Mouse (Mus musculus) limb, embryonic 11.5 days (tissue): ENCODE results near the gene Gm9918. TPM values are rescaled to one million over a fixed set of nuclear protein-coding genes. Genes with fewer than 3 reads are reported as not detected.

Experiments
- ATAC-seq: fragments of 200-750 bp; cut with Nextera tagmentation; 2 replicates; pipeline ENCODE4 v1.8.0; 2017; ENCODE audit warnings: low read depth; ENCODE audit not compliant: insufficient number of reproducible peaks, low FRiP score, low TSS enrichment
- DNase-seq: peaks from one replicate; pipeline ENCODE4 v3.0.0-alpha.2; 2015; ENCODE audit warnings: low spot score
- H3K27ac ChIP-seq: fragments of 300-500 bp; sonication (generic); replicated peaks from 2 replicates; pipeline ENCODE4 v1.5.1; 2014; ENCODE audit warnings: low read depth, mild to moderate bottlenecking, low read length
- H3K27me3 ChIP-seq: fragments of 300-500 bp; sonication (generic); 2 replicates; pipeline ENCODE4 v1.6.1; 2014; ENCODE audit warnings: mild to moderate bottlenecking, low read length, mixed read lengths; ENCODE audit not compliant: control insufficient read depth, insufficient read depth
- H3K36me3 ChIP-seq: fragments of 300-500 bp; sonication (generic); 2 replicates; pipeline ENCODE4 v1.6.1; 2014; ENCODE audit warnings: mild to moderate bottlenecking, low read length, moderate library complexity, mixed read lengths; ENCODE audit not compliant: control insufficient read depth, insufficient read depth
- H3K4me1 ChIP-seq: fragments of 300-500 bp; sonication (generic); 2 replicates; pipeline ENCODE4 v1.6.1; 2014; ENCODE audit warnings: low read length, mixed read lengths; ENCODE audit not compliant: control insufficient read depth, insufficient read depth
- H3K4me2 ChIP-seq: fragments of 300-500 bp; sonication (generic); 2 replicates; pipeline ENCODE4 v1.6.1; 2014; ENCODE audit warnings: low read depth, mild to moderate bottlenecking, moderate library complexity; ENCODE audit not compliant: severe bottlenecking
- H3K4me3 ChIP-seq: fragments of 300-500 bp; sonication (generic); 2 replicates; pipeline ENCODE4 v1.5.1; 2014; ENCODE audit warnings: low read depth, low read length
- H3K9ac ChIP-seq: fragments of 300-500 bp; sonication (generic); 2 replicates; pipeline ENCODE4 v1.6.1; 2014; ENCODE audit warnings: mild to moderate bottlenecking, low read length
- H3K9me3 ChIP-seq: fragments of 300-500 bp; sonication (generic); 2 replicates; pipeline ENCODE4 v1.6.1; 2016; ENCODE audit warnings: low read length; ENCODE audit not compliant: control insufficient read depth
- WGBS: fragments of 180-500 bp; shearing (Covaris S2); extraction: QIAGEN DNeasy Blood & Tissue Kit; methylation state at CpG from one replicate; pipeline ENCODE4 v1.1.7; 2014; 5-methylcytosine and 5-hydroxymethylcytosine counted together
- polyA plus RNA-seq: library from polyadenylated mRNA; unstranded; fragments of >200 nt; fragmentation: Nextera tagmentation; extraction: Ambion mirVana; gene quantifications from 2 replicates; pipeline ENCODE4 v1.2.1, GENCODE M21; 2014

Gene Gm9918
- polyA plus RNA-seq, 1 experiment from 2014 or later = 1.1 TPM

DNA sequence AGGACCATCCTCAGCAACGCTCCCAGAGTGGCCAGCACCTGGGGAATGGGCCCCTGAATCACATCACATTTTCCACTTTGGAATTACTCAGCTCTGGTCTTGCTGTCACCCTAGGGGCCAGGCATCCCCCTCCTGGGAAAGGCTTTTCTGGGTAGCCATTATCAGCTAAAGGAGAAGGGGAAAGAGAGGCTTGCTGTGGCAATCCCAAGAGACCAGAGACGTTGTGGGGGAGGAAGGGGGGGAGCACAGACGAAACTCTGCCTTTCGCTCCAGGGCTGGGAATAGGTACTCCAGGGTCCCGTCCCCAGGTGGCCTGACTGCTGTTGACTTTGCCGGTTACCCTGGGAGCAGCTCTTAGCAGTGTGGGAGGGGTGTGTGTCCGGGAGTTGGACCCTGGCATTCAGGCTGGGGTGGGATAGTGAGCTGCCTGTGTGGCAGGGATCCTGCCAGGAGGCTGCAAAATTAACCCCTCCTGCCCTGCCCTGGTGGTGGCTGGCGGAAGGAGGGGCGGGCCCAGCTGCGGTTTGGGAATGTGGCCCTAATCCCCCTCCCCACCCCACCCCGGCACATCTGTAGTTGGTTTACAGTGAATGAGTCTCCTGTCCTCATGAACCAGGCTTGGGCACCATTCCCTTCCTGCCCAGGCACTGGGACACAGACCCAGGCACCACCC is 11.6 kb upstream of the Gm9918 start:
- H3K4me2 ChIP-seq = peak overlapping the region; percentile 82

DNA sequence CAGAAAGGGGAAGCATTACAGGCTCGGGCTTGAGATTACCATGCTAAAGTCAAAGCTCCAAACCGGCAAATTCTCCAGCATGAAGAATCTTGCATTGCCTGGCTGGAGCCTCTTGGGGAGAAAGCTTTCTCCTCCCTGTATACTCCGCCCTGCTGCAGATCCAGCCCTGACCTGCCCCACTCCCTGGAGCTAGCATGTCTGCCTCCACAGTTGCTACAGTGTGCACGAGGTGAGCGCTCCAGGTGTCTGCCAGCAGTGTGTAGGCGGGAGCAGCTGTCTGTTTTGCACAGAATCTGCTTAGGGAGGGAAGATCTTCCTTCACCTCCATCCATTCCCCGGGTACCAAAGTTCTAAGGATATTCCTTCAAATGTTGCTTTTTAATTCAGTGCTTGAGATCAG is 7.8 kb upstream of the Gm9918 start:
- peaks cover 24% of the 10 kb centered on the region for H3K4me1 ChIP-seq
- ATAC-seq (no peak), DNase-seq (no peak)
- no peaks in the 10 kb centered on the region for H3K9me3 ChIP-seq
- H3K9ac ChIP-seq = no peak overlapping the region
- no peaks in the 10 kb centered on the region for H3K27me3 ChIP-seq
- WGBS = 51% methylated on average over 7 of the region's 7 CpGs
- no peak overlapping the region for H3K4me2 ChIP-seq
- H3K27ac ChIP-seq = no peak overlapping the region
- no peak overlapping the region for H3K4me3 ChIP-seq
- no peaks in the 10 kb centered on the region for H3K36me3 ChIP-seq

More for the DNA sequence above, 11.6 kb upstream of the Gm9918 start:
- Histone ChIP-seq H3K36me3 (no peaks in the 10 kb centered on the region), H3K27me3 (no peaks in the 10 kb centered on the region), H3K9ac (peak overlapping the region; percentile 55; the same call in 1 of the 2 replicates), H3K9me3 (no peaks in the 10 kb centered on the region), H3K27ac (peak overlapping the region; percentile 93), H3K4me3 (peak overlapping the region; percentile 14), H3K4me1 (peaks cover 48% of the 10 kb centered on the region)
- 3% methylated on average over 11 of the region's 11 CpGs for WGBS
- ATAC-seq (peak; percentile 40), DNase-seq (peak; percentile 79)

DNA sequence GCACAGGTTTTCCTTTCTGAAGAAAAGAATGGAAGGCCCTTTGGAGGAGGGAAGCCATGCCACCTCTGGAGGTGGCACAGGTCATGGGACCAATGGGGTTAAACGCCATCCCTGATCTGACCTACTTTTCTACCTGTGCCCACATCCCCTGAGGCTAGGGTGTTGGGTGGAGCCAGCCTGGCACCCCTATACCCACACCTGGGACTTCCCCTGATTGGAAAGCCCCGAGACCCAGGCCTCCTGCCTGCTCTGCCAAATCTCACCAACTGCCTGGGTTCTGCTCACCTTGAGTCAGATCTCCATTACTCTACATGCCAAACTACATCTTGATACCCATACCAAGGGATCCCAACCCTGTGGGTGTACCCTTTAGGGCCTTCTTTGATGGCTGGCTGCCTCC is 7.3 kb upstream of the Gm9918 start:
- H3K27ac ChIP-seq = no peak overlapping the region
- H3K4me2 ChIP-seq = no peak overlapping the region
- no peaks in the 10 kb centered on the region for H3K9me3 ChIP-seq
- no peaks in the 10 kb centered on the region for H3K36me3 ChIP-seq
- H3K4me3 ChIP-seq = no peak overlapping the region
- H3K27me3 ChIP-seq = no peaks in the 10 kb centered on the region
- DNase-seq (no peak), ATAC-seq (no peak)
- 84% methylated on average over 2 of the region's 2 CpGs for WGBS
- H3K9ac ChIP-seq = no peak overlapping the region
- peaks cover 19% of the 10 kb centered on the region for H3K4me1 ChIP-seq

GRCm38 (mm10) chr15:102265548-102265947 is 4.8 kb upstream of the Gm9918 start:
- no peak overlapping the region for H3K9ac ChIP-seq
- H3K27ac ChIP-seq = no peak overlapping the region
- no peaks in the 10 kb centered on the region for H3K36me3 ChIP-seq
- H3K4me3 ChIP-seq = no peak overlapping the region
- no peak for ATAC-seq
- WGBS = 94% methylated on average over 5 of the region's 5 CpGs
- no peak for DNase-seq
- H3K9me3 ChIP-seq = no peaks in the 10 kb centered on the region
- H3K4me2 ChIP-seq = no peak overlapping the region
- peaks cover 11% of the 10 kb centered on the region for H3K4me1 ChIP-seq
- H3K27me3 ChIP-seq = no peaks in the 10 kb centered on the region

DNA sequence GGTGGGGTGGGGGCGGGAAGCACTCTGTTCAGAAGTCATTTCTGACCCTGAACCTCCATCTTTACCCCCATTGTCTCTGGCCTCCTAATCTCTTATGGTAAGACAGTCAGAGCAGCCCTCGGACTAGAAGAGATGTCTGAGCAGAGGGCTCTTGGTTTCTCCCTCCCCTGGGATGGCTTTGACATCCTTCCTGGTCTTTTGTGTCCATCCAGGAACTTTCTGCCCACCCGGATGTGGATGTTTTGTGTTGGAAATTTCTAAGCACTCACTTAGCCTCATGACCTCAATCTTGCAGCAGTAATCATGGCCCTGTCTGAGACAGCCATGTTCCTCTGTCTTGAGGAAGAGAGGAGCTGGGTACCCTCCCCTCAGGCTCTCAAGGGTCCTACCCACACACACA is 1.1 kb downstream of the Gm9918 start:
- Histone ChIP-seq H3K4me1 (peaks cover 18% of the 10 kb centered on the region), H3K4me3 (no peak overlapping the region), H3K36me3 (no peaks in the 10 kb centered on the region), H3K27ac (no peak overlapping the region), H3K9me3 (no peaks in the 10 kb centered on the region), H3K9ac (no peak overlapping the region; the same call in 1 of the 2 replicates), H3K4me2 (peak overlapping the region; percentile 47), H3K27me3 (no peaks in the 10 kb centered on the region)
- ATAC-seq (no peak), DNase-seq (no peak)
- 43% methylated on average over 3 of the region's 3 CpGs for WGBS

- no peak overlapping the region for H3K4me2 ChIP-seq
- H3K27me3 ChIP-seq = no peaks in the 10 kb centered on the region
- H3K9me3 ChIP-seq = no peaks in the 10 kb centered on the region
- H3K4me3 ChIP-seq = no peak overlapping the region
- H3K4me1 ChIP-seq = peaks cover 18% of the 10 kb centered on the region
- WGBS = 76% methylated on average over 6 of the region's 6 CpGs
- no peak overlapping the region for H3K27ac ChIP-seq
- ATAC-seq = no peak
- no peak overlapping the region for H3K9ac ChIP-seq
- H3K36me3 ChIP-seq = no peaks in the 10 kb centered on the region
- DNase-seq = no peak
Measured at GRCm38 (mm10) chr15:102273982-102274716, 3.8 kb downstream of the Gm9918 start.

- no peak for ATAC-seq
- H3K27ac ChIP-seq = peak overlapping the region; percentile 80; the same call in 1 of the 2 replicates
Measured at GRCm38 (mm10) chr15:102278726-102279091, 8.3 kb downstream of the Gm9918 start.

GRCm38 (mm10) chr15:102279092-102279782 is 8.9 kb downstream of the Gm9918 start, which contains the start of gene Mfsd5:
Gene Mfsd5, plus strand, starts transcription at chr15:102279454.
- Histone ChIP-seq H3K4me2 (peak within 1 kb of the TSS; percentile 73), H3K4me3 (peak within 1 kb of the TSS; percentile 94), H3K9ac (peak within 1 kb of the TSS; percentile 78), H3K4me1 (peaks cover 7% of the 10 kb centered on the region), H3K27me3 (no peaks in the 10 kb centered on the region), H3K36me3 (peaks cover 13% of the 10 kb centered on the region), H3K27ac (peak within 1 kb of the TSS; percentile 80), H3K9me3 (no peaks in the 10 kb centered on the region)
- ATAC-seq (peak; percentile 91), DNase-seq (peak; percentile 92)
- under 1% methylated on average over 65 of the region's 65 CpGs for WGBS

More at GRCm38 (mm10) chr15:102278726-102279091, 8.3 kb downstream of the Gm9918 start:
- H3K4me3 ChIP-seq = peak overlapping the region; percentile 94
- peak overlapping the region; percentile 78; the same call in 1 of the 2 replicates for H3K9ac ChIP-seq
- H3K36me3 ChIP-seq = peaks cover 13% of the 10 kb centered on the region
- peak overlapping the region; percentile 73 for H3K4me2 ChIP-seq
- 40% methylated on average over 7 of the region's 7 CpGs for WGBS
- peaks cover 7% of the 10 kb centered on the region for H3K4me1 ChIP-seq
- H3K27me3 ChIP-seq = no peaks in the 10 kb centered on the region
- no peaks in the 10 kb centered on the region for H3K9me3 ChIP-seq
- DNase-seq = no peak
